Mouse (Mus musculus) heart, embryonic 11.5 days (tissue): ENCODE data around the gene Nrp2. TPM values are rescaled to one million over a fixed set of nuclear protein-coding genes. Genes with fewer than 3 reads are reported as not detected.

Source experiments
- ATAC-seq: fragments of 200-750 bp; cut with Nextera tagmentation; replicated peaks from 2 replicates; pipeline ENCODE4 v1.8.0; 2017; ENCODE audit warnings: moderate library complexity; ENCODE audit not compliant: insufficient number of reproducible peaks, low FRiP score, low TSS enrichment
- H3K27ac ChIP-seq: fragments of 300-500 bp; sonication (generic); 2 replicates; pipeline ENCODE4 v1.5.1; 2014; ENCODE audit warnings: mild to moderate bottlenecking, low read depth, low read length
- H3K27me3 ChIP-seq: fragments of 300-500 bp; sonication (generic); 2 replicates; pipeline ENCODE4 v1.6.1; 2014; ENCODE audit warnings: mild to moderate bottlenecking, low read length, mixed read lengths; ENCODE audit not compliant: control insufficient read depth, insufficient read depth
- H3K36me3 ChIP-seq: fragments of 300-500 bp; sonication (generic); 2 replicates; pipeline ENCODE4 v1.6.1; 2014; ENCODE audit warnings: mild to moderate bottlenecking, low read length, moderate library complexity, mixed read lengths; ENCODE audit not compliant: control insufficient read depth, insufficient read depth
- H3K4me1 ChIP-seq: fragments of 300-500 bp; sonication (generic); 2 replicates; pipeline ENCODE4 v1.6.1; 2014; ENCODE audit warnings: low read length; ENCODE audit not compliant: control insufficient read depth, insufficient read depth
- H3K4me2 ChIP-seq: fragments of 300-500 bp; sonication (generic); 2 replicates; pipeline ENCODE4 v1.6.1; 2014; ENCODE audit warnings: mild to moderate bottlenecking, moderate library complexity
- H3K4me3 ChIP-seq: fragments of 300-500 bp; sonication (generic); 2 replicates; pipeline ENCODE4 v1.5.1; 2014; ENCODE audit warnings: low read depth, low read length
- H3K9ac ChIP-seq: fragments of 300-500 bp; sonication (generic); 2 replicates; pipeline ENCODE4 v1.6.1; 2014; ENCODE audit warnings: mild to moderate bottlenecking, low read depth, low read length, moderate library complexity
- H3K9me3 ChIP-seq: fragments of 300-500 bp; sonication (generic); replicated peaks from 2 replicates; pipeline ENCODE4 v1.6.1; 2016; ENCODE audit warnings: low read length; ENCODE audit not compliant: control insufficient read depth
- WGBS: fragments of 180-500 bp; shearing (Covaris S2); extraction: QIAGEN DNeasy Blood & Tissue Kit; methylation state at CpG from one replicate; pipeline ENCODE4 v1.1.7; 2014; ENCODE audit not compliant: insufficient replicate concordance; 5-methylcytosine and 5-hydroxymethylcytosine counted together
- polyA plus RNA-seq: library from polyadenylated mRNA; unstranded; fragments of >200 nt; fragmentation: Nextera tagmentation; extraction: Ambion mirVana; gene quantifications from 2 replicates; pipeline ENCODE4 v1.2.1, GENCODE M21; 2014

The Nrp2 gene
- polyA plus RNA-seq, 1 experiment from 2014 or later: 5.5 TPM

- Histone ChIP-seq H3K4me1 (no peaks in the 10 kb centered on the region), H3K9me3 (no peaks in the 10 kb centered on the region), H3K4me3 (no peak overlapping the region), H3K36me3 (no peaks in the 10 kb centered on the region), H3K9ac (no peak overlapping the region), H3K27ac (no peak overlapping the region), H3K4me2 (no peak overlapping the region), H3K27me3 (no peaks in the 10 kb centered on the region)
- ATAC-seq: no peak
- whole genome bisulfite sequencing: 56% methylated on average over 1 of the region's 1 CpGs
These were observed 110.9 kb downstream of the Nrp2 start for GRCm38 (mm10) chr1:62813938-62814337.

DNA sequence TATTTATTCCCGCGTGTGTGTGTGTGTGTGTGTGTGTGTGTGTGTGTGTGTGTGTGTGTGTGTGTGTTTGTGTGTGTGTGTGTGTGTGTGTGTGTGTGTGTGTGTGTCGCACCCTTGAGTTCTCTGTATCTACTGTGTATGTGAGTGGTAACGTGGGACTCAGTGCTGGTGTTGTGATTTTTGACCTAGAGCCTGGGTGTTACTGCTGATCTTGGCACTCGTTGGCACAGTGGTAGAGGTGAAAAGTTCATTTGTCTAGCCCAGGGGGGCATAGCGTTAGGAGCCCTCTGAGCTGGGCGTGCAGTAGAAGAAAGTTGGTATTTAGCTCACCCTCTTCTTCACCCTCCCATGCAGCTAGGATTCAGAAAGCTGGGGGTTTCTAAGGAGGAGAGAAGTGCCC, 114.5 kb downstream of the Nrp2 start:
- Histone ChIP-seq H3K4me2 (no peak overlapping the region), H3K27me3 (no peaks in the 10 kb centered on the region), H3K4me1 (no peaks in the 10 kb centered on the region), H3K27ac (no peak overlapping the region), H3K9ac (no peak overlapping the region), H3K9me3 (no peaks in the 10 kb centered on the region), H3K4me3 (no peak overlapping the region), H3K36me3 (no peaks in the 10 kb centered on the region)
- WGBS: 82% methylated on average over 7 of the region's 7 CpGs
- ATAC-seq: no peak

- WGBS: 72% methylated on average over 3 of the region's 3 CpGs
These were observed 117.1 kb downstream of the Nrp2 start for GRCm38 (mm10) chr1:62820170-62820569.

GRCm38 (mm10) chr1:62821509-62822398, 118.7 kb downstream of the Nrp2 start:
- H3K4me1 ChIP-seq: no peaks in the 10 kb centered on the region
- 0 out of 2 replicates have a peak, but pooled peaks have one; percentile 26 for ATAC-seq
- H3K4me2 ChIP-seq: no peak overlapping the region

More at GRCm38 (mm10) chr1:62820170-62820569, 117.1 kb downstream of the Nrp2 start:
- Histone ChIP-seq H3K4me3 (no peak overlapping the region), H3K27me3 (no peaks in the 10 kb centered on the region), H3K4me1 (no peaks in the 10 kb centered on the region), H3K36me3 (no peaks in the 10 kb centered on the region), H3K9ac (no peak overlapping the region), H3K27ac (no peak overlapping the region), H3K9me3 (no peaks in the 10 kb centered on the region), H3K4me2 (no peak overlapping the region)
- ATAC-seq: no peak

DNA sequence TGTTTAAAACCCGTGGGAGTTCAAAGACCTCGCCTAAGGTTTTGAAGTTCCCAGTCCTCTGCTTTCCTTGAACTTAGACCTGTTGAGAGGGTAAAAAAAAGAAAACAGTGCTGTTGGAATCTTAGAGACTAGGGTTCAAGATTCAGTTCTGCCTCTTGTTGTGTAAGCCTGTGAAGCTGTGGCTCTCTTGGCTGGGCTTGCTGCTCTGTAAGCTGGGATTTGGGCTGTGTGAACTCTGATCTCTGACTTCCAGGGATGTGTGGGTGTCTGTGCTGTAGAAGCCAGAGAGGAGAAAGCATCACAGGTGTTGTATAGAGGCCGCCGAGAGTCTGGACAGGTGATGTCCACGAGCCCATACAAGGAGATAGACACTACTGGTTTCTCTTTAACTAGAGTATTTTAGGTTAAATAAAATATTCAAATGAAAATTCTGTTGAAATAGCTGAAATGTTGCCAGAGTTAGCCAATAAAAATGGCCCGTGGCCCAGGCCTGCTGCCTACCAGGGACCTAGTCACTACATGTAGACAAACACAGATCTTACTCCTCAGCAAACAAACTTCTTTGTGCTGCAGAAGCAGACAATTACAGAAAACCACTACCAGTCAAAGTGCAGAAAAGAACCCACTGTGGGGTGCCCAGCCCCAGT, 120.6 kb downstream of the Nrp2 start:
- WGBS: 71% methylated on average over 6 of the region's 6 CpGs
- Histone ChIP-seq H3K4me2 (no peak overlapping the region), H3K27ac (no peak overlapping the region), H3K27me3 (no peaks in the 10 kb centered on the region), H3K9ac (no peak overlapping the region), H3K9me3 (no peaks in the 10 kb centered on the region), H3K4me1 (peaks cover 11% of the 10 kb centered on the region; the same call in 1 of the 2 replicates), H3K4me3 (no peak overlapping the region), H3K36me3 (no peaks in the 10 kb centered on the region)
- no peak for ATAC-seq

More at GRCm38 (mm10) chr1:62821509-62822398, 118.7 kb downstream of the Nrp2 start:
- 33% methylated on average over 10 of the region's 10 CpGs for WGBS
- no peak overlapping the region for H3K4me3 ChIP-seq
- H3K27me3 ChIP-seq: no peaks in the 10 kb centered on the region
- H3K36me3 ChIP-seq: no peaks in the 10 kb centered on the region
- no peaks in the 10 kb centered on the region for H3K9me3 ChIP-seq
- no peak overlapping the region for H3K27ac ChIP-seq
- no peak overlapping the region for H3K9ac ChIP-seq

- ATAC-seq: no peak
These were observed 123.0 kb downstream of the Nrp2 start for GRCm38 (mm10) chr1:62825822-62826765.

DNA sequence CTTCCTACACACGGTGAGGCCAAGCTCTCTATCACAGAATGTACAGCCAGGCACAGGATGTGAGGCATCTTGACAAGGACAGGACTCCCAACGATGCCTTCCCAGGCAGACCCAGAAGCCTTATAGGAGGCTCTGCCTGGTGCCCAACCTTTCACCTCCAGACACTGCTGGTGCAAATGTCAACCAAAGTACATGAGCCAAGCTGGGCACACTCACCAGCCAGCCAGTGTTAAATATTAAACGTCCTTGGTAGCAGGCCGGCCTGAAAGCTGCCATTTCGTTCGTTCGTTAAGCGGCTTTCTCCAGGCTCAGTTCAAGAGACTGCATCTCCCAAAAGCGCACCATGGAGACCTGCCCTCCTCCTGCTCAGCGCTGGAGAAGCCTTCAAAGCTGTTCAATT, 124.2 kb downstream of the Nrp2 start:
- Histone ChIP-seq H3K4me2 (no peak overlapping the region), H3K27ac (no peak overlapping the region), H3K9me3 (no peaks in the 10 kb centered on the region), H3K4me3 (no peak overlapping the region), H3K27me3 (no peaks in the 10 kb centered on the region), H3K4me1 (peaks cover 20% of the 10 kb centered on the region), H3K36me3 (no peaks in the 10 kb centered on the region), H3K9ac (no peak overlapping the region)
- no peak for ATAC-seq
- WGBS: 58% methylated on average over 10 of the region's 10 CpGs

More at GRCm38 (mm10) chr1:62825822-62826765, 123.0 kb downstream of the Nrp2 start:
- WGBS: 81% methylated on average over 17 of the region's 17 CpGs
- no peak overlapping the region for H3K27ac ChIP-seq
- no peaks in the 10 kb centered on the region for H3K9me3 ChIP-seq
- H3K9ac ChIP-seq: no peak overlapping the region
- no peak overlapping the region for H3K4me3 ChIP-seq
- H3K4me1 ChIP-seq: peaks cover 20% of the 10 kb centered on the region
- no peak overlapping the region for H3K4me2 ChIP-seq
- H3K36me3 ChIP-seq: no peaks in the 10 kb centered on the region
- no peaks in the 10 kb centered on the region for H3K27me3 ChIP-seq

GRCm38 (mm10) chr1:62828156-62828555, 125.1 kb downstream of the Nrp2 start:
- ATAC-seq: peak; percentile 65; the same call in 1 of the 2 replicates
- Histone ChIP-seq H3K27me3 (no peaks in the 10 kb centered on the region), H3K27ac (no peak overlapping the region), H3K9me3 (no peaks in the 10 kb centered on the region), H3K4me2 (no peak overlapping the region), H3K36me3 (no peaks in the 10 kb centered on the region), H3K4me3 (no peak overlapping the region), H3K4me1 (peaks cover 20% of the 10 kb centered on the region), H3K9ac (no peak overlapping the region)
- WGBS: 19% methylated on average over 4 of the region's 4 CpGs
